Mouse (Mus musculus): ENCODE results near the gene Bcl7b.

- TF ChIP-seq CTCF (IDR thresholded peaks at IDR 0.05; ENCODE audit: low read depth, low read length) (no peak), GATA1 (IDR thresholded peaks at IDR 0.05; ENCODE audit: borderline replicate concordance, low read length) (no peak)
Observed at GRCm38 (mm10) chr5:135192431-135192830, 24.3 kb downstream of the Bcl7b start.

Data from G1E (cell line).